Mouse (Mus musculus) CH12.LX (cell line): Measurements from ENCODE around the gene Fmnl1. TPM values are rescaled to one million over a fixed set of nuclear protein-coding genes. Genes with fewer than 3 reads are reported as not detected.

Source experiments
- DNase-seq: peaks from one replicate; pipeline ENCODE4 v3.0.0-alpha.2; 2013; ENCODE audit errors: extremely low read depth
- H3K27ac ChIP-seq: 2 replicates; pipeline ENCODE4 v1.5.1; 2012; ENCODE audit warnings: low read depth, mild to moderate bottlenecking, control low read depth, moderate library complexity; ENCODE audit not compliant: insufficient read depth
- H3K27me3 ChIP-seq: replicated peaks from 2 replicates; pipeline ENCODE3; 2012; ENCODE audit warnings: inconsistent platforms
- H3K36me3 ChIP-seq, 2 experiments: replicated peaks in 1 of 2; 2 replicates each; pipeline versions ENCODE3 to v1.6.1; 2012; ENCODE audit warnings: inconsistent platforms in 1 of 2, low read length in 1 of 2, mild to moderate bottlenecking in 1 of 2, mixed read lengths in 1 of 2, moderate library complexity in 1 of 2; ENCODE audit not compliant: control insufficient read depth in 1 of 2, insufficient read depth in 1 of 2
- H3K4me1 ChIP-seq, 2 experiments: 2 replicates each; pipeline ENCODE4 v1.6.1; 2012; ENCODE audit warnings: inconsistent platforms in 1 of 2, moderate library complexity in 1 of 2; ENCODE audit not compliant: insufficient read depth in 2 of 2, control insufficient read depth in 1 of 2
- H3K4me2 ChIP-seq: 2 replicates; pipeline ENCODE4 v1.6.1; 2012; ENCODE audit warnings: low read depth, mild to moderate bottlenecking, control low read depth; ENCODE audit not compliant: poor library complexity, insufficient read depth, severe bottlenecking
- H3K4me3 ChIP-seq, 3 experiments: fragments of 150-350 bp in 1 of 3; sonication (generic) in 1 of 3; replicated peaks in 1 of 3; 2 replicates each; pipeline versions ENCODE3 to v1.5.1; 2011 to 2012; ENCODE audit warnings: low read depth in 2 of 3, low read length in 2 of 3, mild to moderate bottlenecking in 2 of 3, moderate library complexity in 2 of 3, control low read depth in 1 of 3, improper control_type of control experiment in 1 of 3, inconsistent platforms in 1 of 3, mixed read lengths in 1 of 3; ENCODE audit not compliant: poor library complexity in 1 of 3
- H3K79me2 ChIP-seq: replicated peaks from 2 replicates; pipeline ENCODE4 v1.6.1; 2012; ENCODE audit warnings: mild to moderate bottlenecking, moderate library complexity; ENCODE audit not compliant: control insufficient read depth, poor library complexity, insufficient read depth, severe bottlenecking; ENCODE audit errors: extremely low read depth
- H3K9ac ChIP-seq: 2 replicates; pipeline ENCODE4 v1.6.1; 2012; ENCODE audit warnings: low read depth, mild to moderate bottlenecking, control low read depth, moderate library complexity; ENCODE audit not compliant: insufficient read depth
- H3K9me3 ChIP-seq: replicated peaks from 2 replicates; pipeline ENCODE3; 2012; ENCODE audit warnings: low read length, inconsistent platforms, mixed read lengths
- BHLHE40 ChIP-seq: IDR thresholded peaks from 2 replicates; pipeline ENCODE4 v1.6.1; 2011; ENCODE audit warnings: mild to moderate bottlenecking, low read depth, low read length, improper control_type of control experiment
- CHD2 ChIP-seq: IDR thresholded peaks from 2 replicates; pipeline ENCODE4 v1.6.1; 2011; ENCODE audit warnings: low read length, improper control_type of control experiment
- CTCF ChIP-seq, 2 experiments: IDR thresholded peaks in 1 of 2; conservative IDR thresholded peaks in 1 of 2; 2 replicates each; pipeline ENCODE4 v1.5.1; 2011 to 2012; ENCODE audit warnings: low read depth in 2 of 2, low read length in 2 of 2, improper control_type of control experiment in 1 of 2, inconsistent platforms in 1 of 2, mild to moderate bottlenecking in 1 of 2, moderate library complexity in 1 of 2
- ELF1 ChIP-seq: IDR thresholded peaks from 2 replicates; pipeline ENCODE4 v1.6.1; 2014; ENCODE audit warnings: low read depth, mild to moderate bottlenecking, inconsistent platforms, low read length, improper control_type of control experiment
- EP300 ChIP-seq: IDR thresholded peaks from 2 replicates; pipeline ENCODE4 v1.6.1; 2011; ENCODE audit warnings: low read length, improper control_type of control experiment
- GABPA ChIP-seq: IDR thresholded peaks from 2 replicates; pipeline ENCODE4 v1.6.1; 2012; ENCODE audit warnings: low read depth, low read length, improper control_type of control experiment, inconsistent platforms; ENCODE audit not compliant: insufficient replicate concordance
- HCFC1 ChIP-seq: IDR thresholded peaks from 2 replicates; pipeline ENCODE4 v1.6.1; 2012; ENCODE audit warnings: low read depth, mild to moderate bottlenecking, inconsistent platforms, low read length, improper control_type of control experiment
- IRF4 ChIP-seq: IDR thresholded peaks from 2 replicates; pipeline ENCODE4 v1.6.1; 2014; ENCODE audit warnings: low read depth, mild to moderate bottlenecking, inconsistent platforms, low read length, improper control_type of control experiment
- JUN ChIP-seq: IDR thresholded peaks from 2 replicates; pipeline ENCODE4 v1.6.1; 2011; ENCODE audit warnings: low read depth, mild to moderate bottlenecking, low read length, improper control_type of control experiment, moderate library complexity; ENCODE audit not compliant: insufficient read depth
- MAFK ChIP-seq: IDR thresholded peaks from 2 replicates; pipeline ENCODE4 v1.6.1; 2011; ENCODE audit warnings: low read length, improper control_type of control experiment; ENCODE audit not compliant: insufficient replicate concordance
- MAX ChIP-seq: IDR thresholded peaks from 2 replicates; pipeline ENCODE4 v1.6.1; 2011; ENCODE audit warnings: low read length, improper control_type of control experiment
- MEF2A ChIP-seq: IDR thresholded peaks from 2 replicates; pipeline ENCODE4 v1.6.1; 2014; ENCODE audit warnings: low read depth, mild to moderate bottlenecking, inconsistent platforms, low read length, improper control_type of control experiment, borderline replicate concordance
- MYC ChIP-seq: IDR thresholded peaks from 2 replicates; pipeline ENCODE4 v1.6.1; 2011; ENCODE audit warnings: low read depth, mild to moderate bottlenecking, improper control_type of control experiment, low read length
- NELFE ChIP-seq: IDR thresholded peaks from 2 replicates; pipeline ENCODE4 v1.6.1; 2011; ENCODE audit warnings: low read depth, low read length, improper control_type of control experiment
- POLR2A ChIP-seq: IDR thresholded peaks from 2 replicates; pipeline ENCODE4 v1.6.1; 2011; ENCODE audit warnings: low read depth, mild to moderate bottlenecking, improper control_type of control experiment, low read length
- POLR2AphosphoS2 ChIP-seq: IDR thresholded peaks from 2 replicates; pipeline ENCODE4 v1.6.1; 2011; ENCODE audit warnings: low read depth, low read length, improper control_type of control experiment
- RAD21 ChIP-seq: IDR thresholded peaks from 2 replicates; pipeline ENCODE4 v1.6.1; 2011; ENCODE audit warnings: low read depth, mild to moderate bottlenecking, low read length, improper control_type of control experiment, moderate library complexity
- RCOR1 ChIP-seq: conservative IDR thresholded peaks from 2 replicates; pipeline ENCODE4 v1.6.1; 2012; ENCODE audit warnings: low read depth, mild to moderate bottlenecking, inconsistent platforms, low read length, improper control_type of control experiment
- SIN3A ChIP-seq: IDR thresholded peaks from 2 replicates; pipeline ENCODE4 v1.6.1; 2012; ENCODE audit warnings: low read length, improper control_type of control experiment, inconsistent platforms
- SMC3 ChIP-seq: IDR thresholded peaks from 2 replicates; pipeline ENCODE4 v1.6.1; 2011; ENCODE audit warnings: low read depth, low read length, improper control_type of control experiment
- USF1 ChIP-seq: IDR thresholded peaks from 2 replicates; pipeline ENCODE4 v1.6.1; 2014; ENCODE audit warnings: low read depth, mild to moderate bottlenecking, inconsistent platforms, low read length, improper control_type of control experiment
- USF2 ChIP-seq: conservative IDR thresholded peaks from 2 replicates; pipeline ENCODE4 v1.6.1; 2011; ENCODE audit warnings: low read depth, low read length, improper control_type of control experiment
- ZC3H11A ChIP-seq: IDR thresholded peaks from 2 replicates; pipeline ENCODE4 v1.6.1; 2012; ENCODE audit warnings: low read depth, mild to moderate bottlenecking, inconsistent platforms, low read length, improper control_type of control experiment
- ZKSCAN1 ChIP-seq: IDR thresholded peaks from 2 replicates; pipeline ENCODE4 v1.6.1; 2012; ENCODE audit warnings: low read depth, inconsistent platforms, low read length, improper control_type of control experiment, borderline replicate concordance
- ZMIZ1 ChIP-seq: IDR thresholded peaks from 2 replicates; pipeline ENCODE4 v1.6.1; 2012; ENCODE audit warnings: low read depth, mild to moderate bottlenecking, inconsistent platforms, low read length, improper control_type of control experiment
- ZNF384 ChIP-seq: IDR thresholded peaks from 2 replicates; pipeline ENCODE4 v1.6.1; 2012; ENCODE audit warnings: low read depth, low read length, improper control_type of control experiment, inconsistent platforms
- dilution Hi-C: fragments of 300-500 bp; cut with MboI; formaldehyde crosslinking; loops from 2 replicates; pipeline ENCODE4 v1.14.3; 2020; ENCODE audit warnings: low sequenced_read_pairs; ENCODE audit not compliant: extremely low pct_unique_long_range_greater_than_20kb, extremely low pct_ligation_motif_present
- in situ Hi-C: fragments of 300-500 bp; cut with MboI; formaldehyde crosslinking; loops from 3 replicates; pipeline ENCODE4 v1.14.3; 2019; ENCODE audit warnings: low sequenced_read_pairs, low pct_ligation_motif_present, low pct_unique_long_range_greater_than_20kb, mixed read lengths
- polyA plus RNA-seq: library from polyadenylated mRNA; unstranded; fragments of >175 nt; gene quantifications from 2 replicates; pipeline ENCODE4 v1.2.1, GENCODE M21; 2012; ENCODE audit warnings: low read depth; ENCODE audit not compliant: insufficient read length
- total RNA-seq, 2 experiments: library from RNA; depleted of rRNA; stranded (reverse); fragments of 300-350 nt in 1 of 2; fragments of >200 nt in 1 of 2; gene quantifications; 2 replicates each; pipeline ENCODE4 v1.2.3; 2012 to 2014

Gene Fmnl1
- total and polyA plus RNA-seq, 3 experiments: 6.9 to 118 (median 35.0) TPM

DNA sequence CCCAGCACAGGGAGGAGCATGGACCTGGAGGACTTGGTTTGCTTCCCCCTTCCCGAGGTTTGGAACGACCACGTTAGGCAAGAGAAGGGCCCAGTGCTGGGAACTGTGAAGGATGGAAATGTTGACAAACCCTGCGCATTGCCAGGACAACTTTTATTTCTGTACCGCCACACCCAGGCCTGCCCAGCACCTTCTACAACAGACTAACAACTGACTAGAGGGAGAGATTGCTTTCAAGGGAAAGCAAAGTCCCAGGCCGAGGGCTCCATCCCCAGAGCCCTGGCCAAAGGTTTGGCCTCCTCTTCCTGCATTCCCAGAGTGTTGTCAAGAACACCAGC lies 30.2 kb upstream of the Fmnl1 start:
- Histone ChIP-seq H3K9me3 (no peaks in the 10 kb centered on the region), H3K4me1 (peaks cover 32 to 65% of the 10 kb centered on the region in 2 experiments), H3K4me3 (no peak overlapping the region), H3K36me3 (peaks cover 34 to 56% of the 10 kb centered on the region in 2 experiments), H3K27me3 (no peaks in the 10 kb centered on the region), H3K79me2 (peaks cover 2% of the 10 kb centered on the region; the same call in 1 of the 2 replicates), H3K9ac (no peak overlapping the region), H3K27ac (no peak overlapping the region), H3K4me2 (no peak overlapping the region)
- no peak for DNase-seq
- dilution Hi-C loops (no loop called here), in situ Hi-C loops (no loop called here)
- no peak for TF ChIP-seq GABPA
- TF ChIP-seq SMC3: no peak
- no peak for TF ChIP-seq CTCF (conservative IDR thresholded peaks at IDR 0.05 in 1 of 2, IDR thresholded peaks at IDR 0.05 in 1 of 2; ENCODE audit: low read depth in 2 of 2, low read length in 2 of 2)
- TF ChIP-seq ELF1: no peak
- no peak for TF ChIP-seq ZKSCAN1
- TF ChIP-seq ZMIZ1: no peak
- no peak for TF ChIP-seq EP300
- TF ChIP-seq NELFE: no peak
- no peak for TF ChIP-seq USF1
- TF ChIP-seq JUN: no peak
- no peak for TF ChIP-seq ZNF384
- TF ChIP-seq POLR2A: no peak
- no peak for TF ChIP-seq IRF4
- TF ChIP-seq MEF2A: no peak
- no peak for TF ChIP-seq MAFK
- no peak for TF ChIP-seq RCOR1
- TF ChIP-seq RAD21: no peak

DNA sequence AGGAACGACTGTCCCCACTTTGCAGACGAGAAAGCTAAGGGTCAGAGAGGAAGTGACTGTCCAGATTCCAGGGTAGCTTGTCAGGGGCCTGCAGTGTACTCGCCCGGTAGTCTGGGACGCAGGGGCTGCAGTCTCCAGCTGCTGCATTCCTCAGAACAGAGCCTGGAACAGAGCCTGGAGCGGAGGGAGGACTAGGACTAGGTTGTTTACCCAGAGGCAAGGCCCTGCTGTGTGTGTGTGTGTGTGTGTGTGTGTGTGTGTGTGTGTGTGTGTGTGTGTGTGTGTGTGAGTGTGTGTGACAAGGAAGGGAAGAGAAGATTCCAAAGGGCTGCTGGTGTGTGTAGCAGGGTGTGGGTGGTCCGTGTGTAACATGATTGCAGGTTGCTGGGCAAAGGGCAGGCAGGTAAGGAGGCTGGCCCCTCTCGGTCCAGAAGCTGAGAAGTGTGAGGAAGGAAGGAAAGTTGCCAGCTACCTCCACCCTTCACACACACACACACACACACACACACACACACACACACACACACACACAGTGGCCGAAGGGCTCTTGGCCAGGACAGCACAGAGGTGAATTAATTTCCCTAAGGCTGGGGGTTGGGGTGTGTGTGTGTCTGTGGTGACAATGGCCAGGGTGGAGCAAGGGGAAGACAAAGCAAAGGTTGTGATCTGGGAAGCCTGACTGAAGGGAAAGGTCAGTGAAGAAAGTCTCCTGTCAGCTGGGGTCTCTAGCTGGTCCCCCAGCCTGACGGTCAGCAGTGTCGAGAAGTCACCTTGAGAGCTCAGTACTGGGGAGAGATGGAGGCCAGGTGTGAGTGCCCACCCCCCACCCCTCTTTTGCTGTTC lies 29.6 kb upstream of the Fmnl1 start:
- H3K9ac ChIP-seq: no peak overlapping the region
- dilution Hi-C loops: no loop called here
- peaks cover 29 to 63% of the 10 kb centered on the region in 2 experiments for H3K4me1 ChIP-seq
- no peak overlapping the region for H3K27ac ChIP-seq
- TF ChIP-seq SIN3A (no peak), POLR2AphosphoS2 (no peak), SMC3 (no peak), BHLHE40 (no peak), MEF2A (no peak), ZC3H11A (no peak), JUN (no peak), MAX (no peak), MYC (no peak), CHD2 (no peak), RAD21 (no peak), HCFC1 (no peak), EP300 (no peak), USF2 (no peak), IRF4 (no peak)
- in situ Hi-C loops: no loop called here
- H3K27me3 ChIP-seq: no peaks in the 10 kb centered on the region
- H3K79me2 ChIP-seq: no peaks in the 10 kb centered on the region; the same call in 1 of the 2 replicates
- no peaks in the 10 kb centered on the region for H3K9me3 ChIP-seq
- H3K36me3 ChIP-seq: peaks cover 31 to 50% of the 10 kb centered on the region in 2 experiments
- no peak overlapping the region for H3K4me2 ChIP-seq
- H3K4me3 ChIP-seq: no peak overlapping the region
- DNase-seq: no peak
